Mouse (Mus musculus): ENCODE measurements around the gene Mgl2.

GRCm38 (mm10) chr11:70172298-70172697 lies 42.2 kb downstream of the Mgl2 start:
- no peak for TF ChIP-seq CTCF (IDR thresholded peaks at IDR 0.05; ENCODE audit: control insufficient read depth, insufficient read depth, insufficient read length)
- TF ChIP-seq MYOG (IDR thresholded peaks at IDR 0.05; ENCODE audit: control insufficient read depth, extremely low read depth, insufficient read length) = no peak
- TF ChIP-seq MAX (IDR thresholded peaks at IDR 0.05) = no peak
- no peak for TF ChIP-seq USF1 (IDR thresholded peaks at IDR 0.05; ENCODE audit: low read depth)
- no peak for TF ChIP-seq MYOD1 (IDR thresholded peaks at IDR 0.05; ENCODE audit: control insufficient read depth, insufficient read length, low read depth)
- no peak for TF ChIP-seq CEBPB (IDR thresholded peaks at IDR 0.05; ENCODE audit: low read depth)
- no peak for TF ChIP-seq FOSL1 (IDR thresholded peaks at IDR 0.05; ENCODE audit: insufficient read depth, low read length, poor library complexity, severe bottlenecking)

Data from C2C12 (cell line).